Mouse (Mus musculus) neural tube, embryonic 14.5 days (tissue): ENCODE measurements around the gene Kdm5b. TPM values are rescaled to one million over a fixed set of nuclear protein-coding genes. Genes with fewer than 3 reads are reported as not detected.
"Not testable (repeated sequence)": the region's sequence is repeated elsewhere in the genome, so short reads cannot be mapped to it uniquely, and the experiment has no call there.

Experiments used
- ATAC-seq: fragments of 200-750 bp; cut with Nextera tagmentation; 2 replicates; pipeline ENCODE4 v1.8.0; 2017; ENCODE audit warnings: low read depth, mild to moderate bottlenecking, moderate TSS enrichment, moderate library complexity
- H3K27ac ChIP-seq: fragments of 300-500 bp; sonication (generic); 2 replicates; pipeline ENCODE4 v1.5.1; 2014; ENCODE audit warnings: low read depth, mild to moderate bottlenecking, control low read depth, low read length, moderate library complexity, mixed read lengths
- H3K27me3 ChIP-seq: fragments of 300-500 bp; sonication (generic); 2 replicates; pipeline ENCODE4 v1.6.1; 2014; ENCODE audit warnings: low read length; ENCODE audit not compliant: control insufficient read depth, insufficient read depth
- H3K36me3 ChIP-seq: fragments of 300-500 bp; sonication (generic); 2 replicates; pipeline ENCODE4 v1.6.1; 2014; ENCODE audit warnings: low read length, mixed read lengths; ENCODE audit not compliant: control insufficient read depth, insufficient read depth
- H3K4me1 ChIP-seq: fragments of 300-500 bp; sonication (generic); 2 replicates; pipeline ENCODE4 v1.6.1; 2014; ENCODE audit warnings: low read length; ENCODE audit not compliant: control insufficient read depth, insufficient read depth
- H3K4me2 ChIP-seq: fragments of 300-500 bp; sonication (generic); 2 replicates; pipeline ENCODE4 v1.6.1; 2014; ENCODE audit warnings: mild to moderate bottlenecking, low read depth, low read length, control low read depth
- H3K4me3 ChIP-seq: fragments of 300-500 bp; sonication (generic); 2 replicates; pipeline ENCODE4 v1.5.1; 2014; ENCODE audit warnings: low read depth, low read length, control low read depth, mixed read lengths
- H3K9ac ChIP-seq: fragments of 300-500 bp; sonication (generic); replicated peaks from 2 replicates; pipeline ENCODE4 v1.6.1; 2014; ENCODE audit warnings: low read depth, mild to moderate bottlenecking, control low read depth, low read length, mixed read lengths
- H3K9me3 ChIP-seq: fragments of 300-500 bp; sonication (generic); 2 replicates; pipeline ENCODE4 v1.6.1; 2016; ENCODE audit warnings: low read length; ENCODE audit not compliant: control insufficient read depth
- WGBS: fragments of 180-500 bp; shearing (Covaris S2); extraction: QIAGEN DNeasy Blood & Tissue Kit; methylation state at CpG from one replicate; pipeline ENCODE4 v1.1.7; 2014; 5-methylcytosine and 5-hydroxymethylcytosine counted together
- polyA plus RNA-seq: library from polyadenylated mRNA; unstranded; fragments of >200 nt; fragmentation: Nextera tagmentation; extraction: Ambion mirVana; gene quantifications from 2 replicates; pipeline ENCODE4 v1.2.1, GENCODE M21; 2014

Kdm5b gene
- 89.9 and 106 TPM in 2 replicates for polyA plus RNA-seq

DNA sequence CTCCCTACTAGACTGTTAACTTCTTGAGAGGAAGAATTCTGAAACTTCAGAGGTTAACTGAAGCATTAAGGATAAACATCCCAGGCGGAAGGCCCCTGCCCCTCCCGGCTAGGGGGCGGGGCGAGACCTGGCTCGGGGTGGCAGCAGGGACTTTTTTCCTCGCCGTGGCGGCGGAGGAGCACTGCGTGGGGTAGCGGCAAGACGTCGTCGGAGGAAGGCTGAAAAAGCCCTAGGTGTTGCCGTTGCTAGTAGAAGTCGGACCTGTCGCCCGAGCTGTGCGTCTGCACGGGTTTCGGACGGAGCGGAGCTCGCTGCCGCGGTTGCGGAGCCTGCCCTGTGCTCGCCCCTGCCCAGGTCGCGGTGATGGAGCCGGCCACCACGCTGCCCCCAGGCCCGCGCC, at the start of gene Kdm5b:
Gene Kdm5b (plus strand): TSS at position 196 of the 400 bp plus-strand sequence.
- Histone ChIP-seq H3K9ac (peak within 1 kb of the TSS; percentile 100), H3K27me3 (no peaks in the 10 kb centered on the region), H3K4me1 (peaks cover 19% of the 10 kb centered on the region), H3K4me2 (peak within 1 kb of the TSS; percentile 70), H3K9me3 (no peaks in the 10 kb centered on the region), H3K27ac (peak within 1 kb of the TSS; percentile 89), H3K36me3 (no peaks in the 10 kb centered on the region), H3K4me3 (peak within 1 kb of the TSS; percentile 100)
- ATAC-seq, result peak; percentile 28
- 0% methylated on average over 26 of the region's 34 CpGs for WGBS

- peaks cover 3% of the 10 kb centered on the region; the same call in 1 of the 2 replicates for H3K27me3 ChIP-seq
- H3K9me3 ChIP-seq, result no peaks in the 10 kb centered on the region
- WGBS, result 45% methylated on average over 4 of the region's 4 CpGs
- H3K4me2 ChIP-seq, result no peak overlapping the region
- H3K4me3 ChIP-seq, result no peak overlapping the region
- 0 out of 2 replicates have a peak, but pooled peaks cover 2% of the 10 kb centered on the region for H3K36me3 ChIP-seq
- H3K9ac ChIP-seq, result no peak overlapping the region
- H3K4me1 ChIP-seq, result peaks cover 11% of the 10 kb centered on the region
- peak; percentile 49; the same call in 1 of the 2 replicates for ATAC-seq
- H3K27ac ChIP-seq, result no peak overlapping the region
Observed at GRCm38 (mm10) chr1:134512183-134512582, 47.8 kb upstream of the Kdm5b start.

GRCm38 (mm10) chr1:134512584-134512983, 47.4 kb upstream of the Kdm5b start:
- peak; percentile 45; the same call in 1 of the 2 replicates for ATAC-seq
- H3K9me3 ChIP-seq, result no peaks in the 10 kb centered on the region
- peaks cover 11% of the 10 kb centered on the region for H3K4me1 ChIP-seq
- no peak overlapping the region for H3K4me2 ChIP-seq
- 44% methylated on average over 6 of the region's 6 CpGs for WGBS
- no peak overlapping the region for H3K9ac ChIP-seq
- peaks cover 3% of the 10 kb centered on the region; the same call in 1 of the 2 replicates for H3K27me3 ChIP-seq
- no peaks in the 10 kb centered on the region for H3K36me3 ChIP-seq
- no peak overlapping the region for H3K4me3 ChIP-seq
- H3K27ac ChIP-seq, result no peak overlapping the region

DNA sequence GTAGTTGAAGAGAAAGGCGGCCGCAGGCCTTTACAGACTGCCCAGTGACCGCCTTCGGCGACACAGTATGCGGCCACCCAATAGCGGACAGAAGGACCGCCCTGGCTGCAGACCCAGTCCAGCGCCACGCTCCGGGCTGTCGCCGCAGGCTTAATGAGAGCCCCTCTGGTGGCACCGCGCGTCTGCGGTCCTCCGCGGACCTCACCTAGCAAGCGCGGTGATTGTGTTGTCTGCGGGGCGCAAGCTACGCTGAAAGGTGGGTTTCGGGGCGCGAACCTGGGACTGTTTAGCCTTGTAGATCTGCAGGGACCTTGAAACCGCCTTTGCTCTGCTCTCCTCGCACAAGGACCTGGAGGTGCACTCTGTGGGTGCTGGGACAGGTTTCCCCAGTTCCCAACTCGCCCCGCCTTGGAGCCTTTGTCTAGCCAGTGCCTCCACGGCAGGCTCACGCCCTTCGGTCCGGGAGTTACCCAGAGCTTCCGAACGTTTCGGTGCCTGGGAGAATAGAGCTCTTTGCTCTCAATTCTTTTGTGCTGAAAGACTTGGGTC, 46.6 kb upstream of the Kdm5b start:
- peak overlapping the region; percentile 24 for H3K4me3 ChIP-seq
- WGBS, result 2% methylated on average over 38 of the region's 38 CpGs
- H3K9ac ChIP-seq, result 0 out of 2 replicates have a peak overlapping the region, but pooled peaks have one; percentile 8
- ATAC-seq, result peak; percentile 29; the same call in 1 of the 2 replicates
- H3K27ac ChIP-seq, result no peak overlapping the region
- H3K9me3 ChIP-seq, result no peaks in the 10 kb centered on the region
- H3K4me2 ChIP-seq, result peak overlapping the region; percentile 47
- peaks cover 11% of the 10 kb centered on the region for H3K4me1 ChIP-seq
- H3K36me3 ChIP-seq, result no peaks in the 10 kb centered on the region
- peaks cover 3% of the 10 kb centered on the region; the same call in 1 of the 2 replicates for H3K27me3 ChIP-seq

DNA sequence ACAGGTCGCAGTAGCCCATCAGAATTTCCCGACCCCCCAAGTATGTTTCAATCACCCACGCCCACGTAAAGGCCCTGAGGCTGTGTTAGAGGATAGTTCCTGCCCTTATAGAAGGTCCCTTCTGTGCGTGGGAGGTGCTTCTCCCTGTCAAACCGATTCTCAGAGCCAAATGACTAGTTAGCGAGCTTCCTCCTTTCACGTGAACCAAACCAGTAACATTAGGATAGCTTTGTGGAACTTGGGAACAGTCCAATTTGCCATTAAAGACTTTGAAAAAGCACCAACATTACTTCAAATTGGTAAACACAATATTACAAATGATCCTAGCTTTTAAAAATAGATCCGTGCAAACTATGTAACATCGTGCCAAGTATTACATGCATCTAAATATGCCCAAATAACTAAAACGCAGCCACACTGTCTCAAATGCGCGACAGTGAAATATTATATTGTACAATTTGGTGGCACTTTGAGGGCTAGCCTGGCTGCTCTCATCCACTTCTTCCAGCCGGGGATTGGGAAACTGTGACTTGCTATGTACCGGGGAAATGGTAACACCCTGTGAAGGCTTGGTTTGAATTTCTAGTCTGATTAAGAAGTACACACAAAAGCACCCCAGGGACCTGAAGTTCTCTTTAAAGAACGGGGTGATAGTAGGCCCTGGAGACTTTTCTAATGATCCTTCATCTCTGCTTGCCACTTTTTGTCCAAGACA, 45.9 kb upstream of the Kdm5b start:
- no peak overlapping the region for H3K9ac ChIP-seq
- H3K4me3 ChIP-seq, result no peak overlapping the region
- no peaks in the 10 kb centered on the region for H3K36me3 ChIP-seq
- peaks cover 3% of the 10 kb centered on the region; the same call in 1 of the 2 replicates for H3K27me3 ChIP-seq
- no peaks in the 10 kb centered on the region for H3K9me3 ChIP-seq
- ATAC-seq, result no peak
- H3K27ac ChIP-seq, result no peak overlapping the region
- peak overlapping the region; percentile 47; the same call in 1 of the 2 replicates for H3K4me2 ChIP-seq
- peaks cover 11% of the 10 kb centered on the region for H3K4me1 ChIP-seq
- WGBS, result 47% methylated on average over 16 of the region's 16 CpGs

DNA sequence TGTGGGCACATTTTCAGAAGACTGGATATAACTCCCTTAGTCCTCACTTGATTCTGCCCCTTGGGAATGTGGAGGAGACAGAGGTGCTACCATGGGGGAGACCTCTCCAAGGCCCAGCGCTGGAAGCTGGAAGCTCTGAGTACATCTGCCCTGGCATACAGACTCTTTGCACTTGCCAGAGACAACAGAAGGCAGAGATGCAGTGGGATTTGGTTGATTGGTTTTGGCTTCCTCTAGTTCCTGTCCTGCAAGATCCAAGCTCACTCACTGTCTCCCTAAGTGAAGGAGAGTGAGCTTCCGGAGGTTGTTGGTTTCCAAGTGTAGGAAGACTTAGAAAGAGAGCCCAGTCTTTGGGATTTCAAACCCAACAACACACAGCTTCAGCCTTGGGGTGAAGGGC, 44.1 kb upstream of the Kdm5b start:
- H3K4me3 ChIP-seq, result no peak overlapping the region
- WGBS, result 78% methylated on average over 2 of the region's 2 CpGs
- no peak overlapping the region for H3K4me2 ChIP-seq
- no peak for ATAC-seq
- no peak overlapping the region for H3K9ac ChIP-seq
- no peak overlapping the region for H3K27ac ChIP-seq
- H3K9me3 ChIP-seq, result no peaks in the 10 kb centered on the region
- peaks cover 3% of the 10 kb centered on the region; the same call in 1 of the 2 replicates for H3K27me3 ChIP-seq
- H3K4me1 ChIP-seq, result peaks cover 11% of the 10 kb centered on the region
- no peaks in the 10 kb centered on the region for H3K36me3 ChIP-seq

DNA sequence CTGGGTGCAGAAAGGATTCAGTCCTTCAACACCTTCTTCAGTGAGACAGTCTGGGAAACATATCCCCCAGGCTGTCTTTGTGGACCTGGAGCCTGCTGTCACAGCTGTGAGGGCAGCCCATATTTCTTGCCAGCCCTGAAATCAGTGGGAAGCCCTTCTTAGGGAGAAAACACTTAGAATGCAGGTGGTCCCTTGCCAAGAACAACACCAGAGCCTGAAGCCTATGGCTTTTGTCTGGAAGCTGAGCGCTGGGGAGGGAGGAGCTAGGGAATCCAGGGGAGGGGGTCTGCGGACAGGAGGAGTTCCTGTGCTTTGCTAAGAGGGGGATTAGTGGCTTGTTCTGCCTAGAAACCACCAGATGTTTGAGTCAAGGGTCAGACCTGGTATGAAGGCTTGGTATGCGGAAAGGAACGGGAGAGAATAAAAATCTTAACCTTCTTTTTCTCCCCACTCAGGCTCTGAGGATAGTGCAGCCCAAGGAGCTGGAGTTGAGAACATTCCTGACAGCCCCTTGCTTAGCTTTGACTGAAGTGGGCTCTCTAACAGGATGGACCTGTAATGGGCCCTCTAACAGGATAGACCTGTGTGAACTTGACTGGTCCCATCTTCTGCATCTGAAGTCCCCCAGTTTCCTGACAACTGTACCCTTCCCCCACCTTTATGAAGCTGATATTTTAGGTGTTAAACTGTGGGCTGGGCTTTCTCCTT, 43.3 kb upstream of the Kdm5b start:
- H3K4me2 ChIP-seq, result no peak overlapping the region
- H3K4me3 ChIP-seq, result no peak overlapping the region
- H3K36me3 ChIP-seq, result no peaks in the 10 kb centered on the region
- no peak overlapping the region for H3K9ac ChIP-seq
- 34% methylated on average over 4 of the region's 4 CpGs for WGBS
- peaks cover 11% of the 10 kb centered on the region for H3K4me1 ChIP-seq
- H3K27ac ChIP-seq, result no peak overlapping the region
- H3K27me3 ChIP-seq, result peaks cover 3% of the 10 kb centered on the region; the same call in 1 of the 2 replicates
- H3K9me3 ChIP-seq, result no peaks in the 10 kb centered on the region
- ATAC-seq, result no peak

GRCm38 (mm10) chr1:134517841-134518240, 42.1 kb upstream of the Kdm5b start:
- not testable (repeated sequence) for H3K36me3 ChIP-seq, H3K4me3 ChIP-seq, H3K27ac ChIP-seq, H3K9me3 ChIP-seq, H3K9ac ChIP-seq, ATAC-seq, H3K4me2 ChIP-seq, H3K27me3 ChIP-seq
- H3K4me1 ChIP-seq, result peaks cover 11% of the 10 kb centered on the region
- 94% methylated on average over 14 of the region's 14 CpGs for WGBS
